Mouse (Mus musculus): ENCODE results near the gene Zc3h7b.

- TF ChIP-seq CTCF (IDR thresholded peaks at IDR 0.05; ENCODE audit: low read depth), result no peak
- TF ChIP-seq EP300 (IDR thresholded peaks at IDR 0.05; ENCODE audit: low read depth), result no peak
Measured at GRCm38 (mm10) chr15:81809550-81809949, 64.7 kb downstream of the Zc3h7b start.
